Mouse (Mus musculus) limb, embryonic 14.5 days (tissue): ENCODE results near the gene Camk1. TPM values are rescaled to one million over a fixed set of nuclear protein-coding genes. Genes with fewer than 3 reads are reported as not detected.

Source experiments
- ATAC-seq: fragments of 200-750 bp; cut with Nextera tagmentation; 2 replicates; pipeline ENCODE4 v1.8.0; 2017; ENCODE audit warnings: low read depth, moderate number of reproducible peaks, moderate TSS enrichment; ENCODE audit not compliant: low FRiP score
- DNase-seq: peaks from one replicate; pipeline ENCODE4 v3.0.0-alpha.2; 2015; ENCODE audit warnings: low spot score
- H3K27ac ChIP-seq: fragments of 300-500 bp; sonication (generic); replicated peaks from 2 replicates; pipeline ENCODE4 v1.5.1; 2014; ENCODE audit warnings: low read depth, mild to moderate bottlenecking, low read length, moderate library complexity, mixed read lengths
- H3K27me3 ChIP-seq: fragments of 300-500 bp; sonication (generic); 2 replicates; pipeline ENCODE4 v1.6.1; 2014; ENCODE audit warnings: low read length, mixed read lengths; ENCODE audit not compliant: control insufficient read depth, insufficient read depth
- H3K36me3 ChIP-seq: fragments of 300-500 bp; sonication (generic); 2 replicates; pipeline ENCODE4 v1.6.1; 2014; ENCODE audit warnings: mild to moderate bottlenecking, low read length, moderate library complexity, mixed read lengths; ENCODE audit not compliant: control insufficient read depth, insufficient read depth
- H3K4me1 ChIP-seq: fragments of 300-500 bp; sonication (generic); 2 replicates; pipeline ENCODE4 v1.6.1; 2014; ENCODE audit warnings: antibody characterized with exemption, low read length, mixed read lengths; ENCODE audit not compliant: control insufficient read depth, insufficient read depth
- H3K4me2 ChIP-seq: fragments of 300-500 bp; sonication (generic); replicated peaks from 2 replicates; pipeline ENCODE4 v1.6.1; 2014; ENCODE audit warnings: low read depth, mild to moderate bottlenecking, low read length, moderate library complexity; ENCODE audit not compliant: severe bottlenecking
- H3K4me3 ChIP-seq: fragments of 300-500 bp; sonication (generic); replicated peaks from 2 replicates; pipeline ENCODE4 v1.5.1; 2014; ENCODE audit warnings: low read length
- H3K9ac ChIP-seq: fragments of 300-500 bp; sonication (generic); 2 replicates; pipeline ENCODE4 v1.6.1; 2014; ENCODE audit warnings: mild to moderate bottlenecking, low read depth, low read length, moderate library complexity; ENCODE audit not compliant: severe bottlenecking
- H3K9me3 ChIP-seq: fragments of 300-500 bp; sonication (generic); 2 replicates; pipeline ENCODE4 v1.6.1; 2016; ENCODE audit warnings: low read length; ENCODE audit not compliant: control insufficient read depth
- POLR2A ChIP-seq: fragments of 200-500 bp; IDR thresholded peaks from 2 replicates; pipeline ENCODE4 v1.8.0; 2012; ENCODE audit warnings: inconsistent platforms, mild to moderate bottlenecking, moderate library complexity, borderline replicate concordance; ENCODE audit not compliant: insufficient read depth, insufficient read length; ENCODE audit errors: extremely low read depth
- WGBS: fragments of 180-500 bp; shearing (Covaris S2); extraction: QIAGEN DNeasy Blood & Tissue Kit; methylation state at CpG from one replicate; pipeline ENCODE4 v1.1.7; 2014; 5-methylcytosine and 5-hydroxymethylcytosine counted together
- polyA plus RNA-seq, 2 experiments: library from polyadenylated mRNA; depleted of rRNA in 1 of 2; stranded (reverse) in 1 of 2; unstranded in 1 of 2; fragments of >200 nt; fragmentation: Nextera tagmentation in 1 of 2; extraction: Ambion mirVana in 1 of 2; gene quantifications; 2 replicates each; pipeline versions ENCODE4 v1.2.1 to v1.2.3; 2012 to 2014

The Camk1 gene
- polyA plus RNA-seq, 2 experiments: 70.6 to 98.4 TPM

DNA sequence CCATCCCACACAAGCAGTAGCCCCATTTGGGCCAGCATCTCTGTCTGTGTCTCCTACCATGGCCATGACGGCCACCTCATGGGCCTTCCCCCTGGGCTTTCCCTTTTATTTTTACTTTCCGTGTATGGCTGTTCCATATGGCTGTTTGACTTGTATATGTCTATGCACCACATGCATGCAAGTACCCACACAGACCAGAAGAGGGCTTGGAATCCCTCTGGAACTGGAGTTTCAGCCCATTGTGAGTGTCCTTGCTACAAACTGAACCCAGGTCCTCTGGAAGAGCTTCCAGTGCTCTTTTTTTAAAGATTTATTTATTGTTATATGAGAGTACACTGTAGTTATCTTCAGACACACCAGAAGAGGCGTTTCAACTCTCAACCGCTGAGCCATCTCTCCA, 17.7 kb upstream of the Camk1 start:
- Histone ChIP-seq H3K9ac (no peak overlapping the region), H3K9me3 (no peaks in the 10 kb centered on the region), H3K27ac (no peak overlapping the region), H3K4me1 (no peaks in the 10 kb centered on the region), H3K4me3 (no peak overlapping the region), H3K4me2 (no peak overlapping the region), H3K27me3 (no peaks in the 10 kb centered on the region), H3K36me3 (peaks cover 3% of the 10 kb centered on the region; the same call in 1 of the 2 replicates)
- ATAC-seq: no peak
- DNase-seq: no peak
- no peak for TF ChIP-seq POLR2A
- 79% methylated on average over 4 of the region's 4 CpGs for WGBS

DNA sequence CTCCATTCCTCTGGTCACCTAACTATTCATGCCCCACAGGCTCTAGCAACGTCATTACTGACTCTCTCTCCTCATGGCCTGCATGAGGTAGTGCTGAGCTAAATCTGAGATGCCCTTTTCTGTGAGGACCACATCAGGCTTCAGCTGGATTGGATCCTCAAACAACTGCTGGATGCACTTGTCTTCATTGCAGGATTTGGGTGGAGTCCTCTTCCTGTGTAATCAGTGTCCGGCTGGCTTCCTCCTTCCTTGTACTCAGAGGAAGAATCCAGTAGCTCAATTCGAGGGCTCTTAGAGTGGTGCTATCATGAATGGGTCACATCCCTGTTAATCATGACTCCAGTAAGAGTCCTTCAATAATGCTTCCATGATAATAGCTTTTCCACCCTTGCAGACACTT, 9.9 kb upstream of the Camk1 start:
- no peaks in the 10 kb centered on the region for H3K9me3 ChIP-seq
- no peaks in the 10 kb centered on the region for H3K4me1 ChIP-seq
- no peak overlapping the region for H3K4me3 ChIP-seq
- no peak overlapping the region for H3K4me2 ChIP-seq
- no peak for TF ChIP-seq POLR2A
- no peak overlapping the region for H3K27ac ChIP-seq
- 64% methylated on average over 3 of the region's 3 CpGs for WGBS
- H3K9ac ChIP-seq: no peak overlapping the region
- no peaks in the 10 kb centered on the region for H3K27me3 ChIP-seq
- no peak for ATAC-seq
- no peaks in the 10 kb centered on the region for H3K36me3 ChIP-seq
- no peak for DNase-seq

DNA sequence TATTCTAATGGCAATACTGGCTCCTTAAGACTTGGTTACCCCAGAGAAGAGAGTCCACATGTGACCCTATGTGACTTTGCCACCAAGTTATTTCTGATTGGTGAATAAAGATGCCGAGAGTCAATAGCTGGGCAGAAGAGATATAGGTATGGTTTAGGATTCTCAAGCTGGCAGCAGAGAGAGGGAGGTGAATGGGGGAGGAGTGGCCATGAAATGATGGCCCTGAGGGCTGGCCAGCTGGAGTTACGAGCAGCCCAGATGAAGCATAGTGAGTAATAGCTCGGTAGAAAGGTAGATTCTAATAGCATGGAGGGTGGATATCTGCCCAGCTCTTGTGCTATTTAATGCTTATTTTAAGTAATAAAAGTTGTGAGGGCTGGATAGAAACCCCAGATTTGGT, 9.0 kb upstream of the Camk1 start:
- 55% methylated on average over 3 of the region's 3 CpGs for WGBS
- no peak overlapping the region for H3K4me2 ChIP-seq
- no peak overlapping the region for H3K27ac ChIP-seq
- DNase-seq (no peak), ATAC-seq (no peak)
- H3K27me3 ChIP-seq: no peaks in the 10 kb centered on the region
- no peaks in the 10 kb centered on the region for H3K9me3 ChIP-seq
- no peaks in the 10 kb centered on the region for H3K4me1 ChIP-seq
- H3K36me3 ChIP-seq: no peaks in the 10 kb centered on the region
- no peak for TF ChIP-seq POLR2A
- no peak overlapping the region for H3K9ac ChIP-seq
- H3K4me3 ChIP-seq: no peak overlapping the region

DNA sequence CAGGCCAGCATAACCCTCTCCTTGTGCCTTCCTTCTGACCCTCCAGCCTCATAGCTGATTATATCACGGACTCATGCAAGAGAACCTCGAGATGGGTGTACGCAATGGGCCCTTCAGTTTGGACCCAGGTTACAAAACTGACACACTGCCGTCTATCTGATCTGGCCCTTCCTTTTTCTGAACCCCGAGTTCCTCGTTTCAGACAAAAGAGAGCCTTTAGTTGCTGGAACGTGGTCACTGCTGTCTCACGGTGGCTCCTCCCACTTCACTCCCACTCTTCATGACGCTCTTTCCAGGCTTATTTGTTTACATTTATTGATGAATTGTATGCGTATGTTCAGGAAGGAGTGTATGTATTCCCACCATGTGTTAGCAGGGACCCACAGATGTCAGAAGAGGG, 7.9 kb upstream of the Camk1 start:
- DNase-seq: no peak
- no peak overlapping the region for H3K4me3 ChIP-seq
- no peaks in the 10 kb centered on the region for H3K27me3 ChIP-seq
- no peak for ATAC-seq
- no peak overlapping the region for H3K4me2 ChIP-seq
- H3K27ac ChIP-seq: no peak overlapping the region
- no peaks in the 10 kb centered on the region for H3K36me3 ChIP-seq
- TF ChIP-seq POLR2A: no peak
- WGBS: 66% methylated on average over 10 of the region's 10 CpGs
- no peaks in the 10 kb centered on the region for H3K9me3 ChIP-seq
- no peak overlapping the region for H3K9ac ChIP-seq
- H3K4me1 ChIP-seq: no peaks in the 10 kb centered on the region

DNA sequence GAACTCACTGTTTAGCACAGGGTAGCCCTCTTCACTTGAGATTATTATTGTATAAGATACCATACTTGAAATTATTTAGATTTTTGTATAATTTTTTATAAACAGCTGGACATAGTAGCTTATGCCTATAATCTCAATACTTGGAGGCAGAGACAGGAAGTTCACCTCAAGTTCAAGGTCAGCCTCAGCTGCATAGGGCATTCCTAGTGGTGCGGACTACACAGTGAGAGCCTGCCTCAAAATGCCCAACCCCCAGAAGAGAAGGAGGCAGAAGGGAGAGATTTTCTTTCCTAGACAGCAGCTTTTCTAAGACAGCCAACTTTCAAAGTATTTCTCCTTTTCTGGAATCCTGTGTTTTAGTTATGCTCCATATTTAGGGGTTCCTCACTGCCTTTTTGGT, 7.4 kb upstream of the Camk1 start:
- Histone ChIP-seq H3K27ac (no peak overlapping the region), H3K4me2 (no peak overlapping the region), H3K9ac (no peak overlapping the region), H3K27me3 (no peaks in the 10 kb centered on the region), H3K4me1 (no peaks in the 10 kb centered on the region), H3K36me3 (no peaks in the 10 kb centered on the region), H3K4me3 (no peak overlapping the region), H3K9me3 (no peaks in the 10 kb centered on the region)
- TF ChIP-seq POLR2A: no peak
- no peak for ATAC-seq
- 69% methylated on average over 1 of the region's 1 CpGs for WGBS
- no peak for DNase-seq

DNA sequence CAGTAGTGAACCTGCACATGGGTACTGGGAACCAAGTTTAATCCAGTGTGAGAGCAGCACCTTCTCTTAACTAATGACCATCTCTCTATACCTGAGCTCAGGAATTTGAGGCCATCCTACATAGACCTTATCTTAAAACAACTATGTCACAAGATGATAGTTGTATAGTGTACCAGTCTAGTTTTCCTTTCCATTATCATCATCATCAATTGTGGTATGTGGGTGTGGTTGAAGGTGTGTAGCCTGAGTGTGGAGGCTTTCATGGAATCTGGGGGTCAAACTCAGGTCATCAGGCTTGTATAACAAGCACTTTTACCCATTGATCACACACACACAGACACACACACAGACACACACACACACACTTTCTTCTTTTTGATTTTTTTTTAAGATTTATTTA, 6.8 kb upstream of the Camk1 start:
- H3K4me2 ChIP-seq: no peak overlapping the region
- H3K4me1 ChIP-seq: no peaks in the 10 kb centered on the region
- no peaks in the 10 kb centered on the region for H3K36me3 ChIP-seq
- no peak overlapping the region for H3K4me3 ChIP-seq
- no peak overlapping the region for H3K9ac ChIP-seq
- H3K27ac ChIP-seq: no peak overlapping the region
- no peak for TF ChIP-seq POLR2A
- DNase-seq: no peak
- H3K27me3 ChIP-seq: no peaks in the 10 kb centered on the region
- ATAC-seq: no peak
- no peaks in the 10 kb centered on the region for H3K9me3 ChIP-seq
